Mouse (Mus musculus): Measurements from ENCODE around the gene Zfp513.

DNA sequence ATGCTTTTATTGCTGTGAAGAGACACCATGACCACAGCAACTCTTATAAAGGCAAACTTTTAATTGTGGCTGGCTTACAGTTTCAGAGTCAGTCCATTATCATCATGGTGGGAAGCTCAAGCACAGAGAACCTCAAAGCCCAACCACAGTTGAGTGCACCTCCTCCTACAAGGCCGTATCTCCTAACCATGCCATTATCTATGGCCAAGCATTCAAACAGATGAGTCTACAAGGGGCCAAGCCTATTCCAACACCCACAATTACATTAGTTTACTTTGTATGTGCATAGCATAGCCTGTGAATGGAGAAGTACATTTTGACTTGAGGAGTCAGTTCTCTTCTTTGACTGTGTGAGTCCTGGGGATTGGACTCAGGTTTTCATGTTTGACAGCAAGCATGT, 37.2 kb downstream of the Zfp513 start:
- TF ChIP-seq CTCF (IDR thresholded peaks at IDR 0.05; ENCODE audit: low read depth, low read length) (no peak), POLR2A (IDR thresholded peaks at IDR 0.05; ENCODE audit: extremely low read depth, insufficient read depth, low read length) (no peak)
